Mouse (Mus musculus): ENCODE results near the gene Clip4.

DNA sequence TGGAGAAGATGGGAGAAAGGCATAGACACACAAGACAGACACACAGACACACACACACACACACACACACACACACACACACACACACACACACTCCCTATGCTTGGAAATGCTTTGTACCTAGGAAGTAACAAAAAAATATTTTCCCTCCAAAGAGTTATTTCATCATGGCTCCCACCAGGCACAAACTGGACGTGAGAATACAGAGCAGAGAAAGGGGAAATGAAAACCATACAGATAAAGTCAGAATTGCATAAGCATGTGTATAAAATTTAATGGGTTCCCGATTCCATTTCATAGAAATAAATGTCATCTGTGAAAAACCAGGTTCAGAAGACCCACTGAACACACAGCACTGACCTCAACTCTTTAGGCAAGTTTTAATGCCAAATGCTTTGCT lies 99.6 kb downstream of the Clip4 start:
- TF ChIP-seq ELF1 (IDR thresholded peaks at IDR 0.05; ENCODE audit: low read depth, low read length) (no peak), ZNF384 (IDR thresholded peaks at IDR 0.05; ENCODE audit: low read depth, low read length) (no peak), POLR2A (IDR thresholded peaks at IDR 0.05; ENCODE audit: low read depth, low read length) (no peak), CTCF (conservative IDR thresholded peaks at IDR 0.05 in 1 of 2, IDR thresholded peaks at IDR 0.05 in 1 of 2; ENCODE audit: low read depth in 2 of 2, low read length in 2 of 2) (no peak), MAFK (IDR thresholded peaks at IDR 0.05; ENCODE audit: insufficient replicate concordance, low read length) (no peak), ZC3H11A (IDR thresholded peaks at IDR 0.05; ENCODE audit: low read depth, low read length) (no peak), RCOR1 (conservative IDR thresholded peaks at IDR 0.05; ENCODE audit: low read depth, low read length) (no peak), EP300 (IDR thresholded peaks at IDR 0.05; ENCODE audit: low read length) (no peak), PAX5 (IDR thresholded peaks at IDR 0.05; ENCODE audit: low read length) (no peak), USF1 (IDR thresholded peaks at IDR 0.05; ENCODE audit: low read depth, low read length) (no peak)

Measured in CH12.LX (cell line).